Mouse (Mus musculus): ENCODE results near the gene Zbtb48. TPM values are rescaled to one million over a fixed set of nuclear protein-coding genes. Genes with fewer than 3 reads are reported as not detected.
"Not testable (repeated sequence)": the region's sequence is repeated elsewhere in the genome, so short reads cannot be mapped to it uniquely, and the experiment has no call there.

The Zbtb48 gene
- total and polyA plus RNA-seq, 2 experiments from 2014 or later, result 9.0 to 11.3 TPM

- H3K9me3 ChIP-seq (replicated peaks; ENCODE audit: control insufficient read depth, low read length), result no peaks in the 10 kb centered on the region
- peak within 1 kb of the TSS; percentile 95 for H3K9ac ChIP-seq (replicated peaks; ENCODE audit: low read depth, low read length)
- DNase-seq (ENCODE audit: low spot score) (no peak), ATAC-seq (ENCODE audit: insufficient read depth, low read depth) (no peak)
- peak within 1 kb of the TSS; percentile 98 for H3K4me3 ChIP-seq (ENCODE audit: low read depth, low read length)
- TF ChIP-seq EP300 (IDR thresholded peaks at IDR 0.05; ENCODE audit: low read depth), result no peak
- no peak for TF ChIP-seq CTCF (IDR thresholded peaks at IDR 0.05; ENCODE audit: low read depth)
- peak within 1 kb of the TSS; percentile 100 for H3K4me2 ChIP-seq (ENCODE audit: low read depth, low read length)
- peaks cover 8% of the 10 kb centered on the region; the same call in 1 of the 2 replicates for H3K4me1 ChIP-seq (ENCODE audit: control insufficient read depth, insufficient read depth)
- H3K27me3 ChIP-seq (ENCODE audit: control insufficient read depth, insufficient read depth, low read length), result no peaks in the 10 kb centered on the region
- H3K36me3 ChIP-seq (replicated peaks; ENCODE audit: control insufficient read depth, insufficient read depth, low read length), result peaks cover 23% of the 10 kb centered on the region
- H3K27ac ChIP-seq (ENCODE audit: low read depth), result peak within 1 kb of the TSS; percentile 51; the same call in 1 of the 2 replicates
- 41% methylated on average over 10 of the region's 10 CpGs for WGBS
These were observed 10.9 kb upstream of the Zbtb48 start, which contains the start of gene Tas1r1 for GRCm38 (mm10) chr4:152038225-152038984. TSS of gene Tas1r1 (minus strand) at chr4:152038568.

- H3K36me3 ChIP-seq (replicated peaks; ENCODE audit: control insufficient read depth, insufficient read depth, low read length); H3K9me3 ChIP-seq (replicated peaks; ENCODE audit: control insufficient read depth, low read length); H3K4me1 ChIP-seq (ENCODE audit: control insufficient read depth, insufficient read depth); H3K27ac ChIP-seq (ENCODE audit: low read depth); ATAC-seq (ENCODE audit: insufficient read depth, low read depth); H3K4me2 ChIP-seq (ENCODE audit: low read depth, low read length); DNase-seq (ENCODE audit: low spot score); H3K9ac ChIP-seq (replicated peaks; ENCODE audit: low read depth, low read length); H3K27me3 ChIP-seq (ENCODE audit: control insufficient read depth, insufficient read depth, low read length); H3K4me3 ChIP-seq (ENCODE audit: low read depth, low read length): not testable (repeated sequence)
- TF ChIP-seq CTCF (IDR thresholded peaks at IDR 0.05; ENCODE audit: low read depth), result peak; percentile 26; the same call in 1 of the 2 replicates
- WGBS, result 85% methylated on average over 6 of the region's 6 CpGs
These were observed 9.0 kb upstream of the Zbtb48 start for GRCm38 (mm10) chr4:152036464-152036863.

- DNase-seq (ENCODE audit: low spot score), result no peak
- TF ChIP-seq EP300 (IDR thresholded peaks at IDR 0.05; ENCODE audit: low read depth) (no peak), CTCF (IDR thresholded peaks at IDR 0.05; ENCODE audit: low read depth) (no peak)
- no peak overlapping the region for H3K4me2 ChIP-seq (ENCODE audit: low read depth, low read length)
- H3K27ac ChIP-seq (ENCODE audit: low read depth), result no peak overlapping the region
- WGBS, result 85% methylated on average over 13 of the region's 13 CpGs
- peaks cover 6% of the 10 kb centered on the region for H3K4me1 ChIP-seq (ENCODE audit: control insufficient read depth, insufficient read depth)
- no peaks in the 10 kb centered on the region for H3K9me3 ChIP-seq (replicated peaks; ENCODE audit: control insufficient read depth, low read length)
- H3K9ac ChIP-seq (replicated peaks; ENCODE audit: low read depth, low read length), result no peak overlapping the region
- no peaks in the 10 kb centered on the region for H3K36me3 ChIP-seq (replicated peaks; ENCODE audit: control insufficient read depth, insufficient read depth, low read length)
- no peak overlapping the region for H3K4me3 ChIP-seq (ENCODE audit: low read depth, low read length)
- ATAC-seq (ENCODE audit: insufficient read depth, low read depth), result no peak
- H3K27me3 ChIP-seq (ENCODE audit: control insufficient read depth, insufficient read depth, low read length), result no peaks in the 10 kb centered on the region
These were observed 5.5 kb upstream of the Zbtb48 start for GRCm38 (mm10) chr4:152032922-152033321.

- Histone ChIP-seq H3K36me3 (replicated peaks; ENCODE audit: control insufficient read depth, insufficient read depth, low read length) (no peaks in the 10 kb centered on the region), H3K9ac (replicated peaks; ENCODE audit: low read depth, low read length) (no peak overlapping the region), H3K9me3 (replicated peaks; ENCODE audit: control insufficient read depth, low read length) (no peaks in the 10 kb centered on the region), H3K4me3 (ENCODE audit: low read depth, low read length) (no peak overlapping the region), H3K27me3 (ENCODE audit: control insufficient read depth, insufficient read depth, low read length) (no peaks in the 10 kb centered on the region), H3K4me2 (ENCODE audit: low read depth, low read length) (no peak overlapping the region), H3K4me1 (ENCODE audit: control insufficient read depth, insufficient read depth) (peaks cover 22% of the 10 kb centered on the region), H3K27ac (ENCODE audit: low read depth) (no peak overlapping the region)
- WGBS, result 83% methylated on average over 4 of the region's 4 CpGs
- ATAC-seq (ENCODE audit: insufficient read depth, low read depth), result no peak
- no peak for TF ChIP-seq EP300 (IDR thresholded peaks at IDR 0.05; ENCODE audit: low read depth)
- 0 out of 2 replicates have a peak, but pooled peaks have one; percentile 27 for TF ChIP-seq CTCF (IDR thresholded peaks at IDR 0.05; ENCODE audit: low read depth)
- no peak for DNase-seq (ENCODE audit: low spot score)
These were observed 2.5 kb upstream of the Zbtb48 start for GRCm38 (mm10) chr4:152029997-152030396.

GRCm38 (mm10) chr4:152029087-152029486 is 1.6 kb upstream of the Zbtb48 start:
- Histone ChIP-seq H3K27ac (ENCODE audit: low read depth) (no peak overlapping the region), H3K4me3 (ENCODE audit: low read depth, low read length) (no peak overlapping the region), H3K9ac (replicated peaks; ENCODE audit: low read depth, low read length) (no peak overlapping the region), H3K36me3 (replicated peaks; ENCODE audit: control insufficient read depth, insufficient read depth, low read length) (peaks cover 6% of the 10 kb centered on the region), H3K27me3 (ENCODE audit: control insufficient read depth, insufficient read depth, low read length) (no peaks in the 10 kb centered on the region), H3K4me2 (ENCODE audit: low read depth, low read length) (no peak overlapping the region), H3K9me3 (replicated peaks; ENCODE audit: control insufficient read depth, low read length) (no peaks in the 10 kb centered on the region), H3K4me1 (ENCODE audit: control insufficient read depth, insufficient read depth) (peaks cover 22% of the 10 kb centered on the region)
- 32% methylated on average over 5 of the region's 5 CpGs for WGBS
- ATAC-seq (ENCODE audit: insufficient read depth, low read depth), result no peak
- no peak for TF ChIP-seq EP300 (IDR thresholded peaks at IDR 0.05; ENCODE audit: low read depth)
- peak; percentile 45 for TF ChIP-seq CTCF (IDR thresholded peaks at IDR 0.05; ENCODE audit: low read depth)
- DNase-seq (ENCODE audit: low spot score), result no peak
